Mouse (Mus musculus): ENCODE data around the gene Smim4. TPM values are rescaled to one million over a fixed set of nuclear protein-coding genes. Genes with fewer than 3 reads are reported as not detected.

The Smim4 gene
- total RNA-seq (2021): 10 to 100 TPM; 32.2 to 43.1 TPM
- long read RNA-seq, experiment 1, transcript Smim4-201 (2 exons, 311 nt): major isoform, 26 of 28 reads
- long read RNA-seq, experiment 1, partial matches to known transcripts: 0 of 28 reads
- long read RNA-seq, experiment 1, other reads (novel, unspliced or antisense): 1 of 28 reads
- long read RNA-seq, experiment 2, transcript Smim4-201 (2 exons, 311 nt): major isoform, 21 of 26 reads
- long read RNA-seq, experiment 2, partial matches to known transcripts: 0 of 26 reads
- long read RNA-seq, experiment 2, other reads (novel, unspliced or antisense): 0 of 26 reads

DNA sequence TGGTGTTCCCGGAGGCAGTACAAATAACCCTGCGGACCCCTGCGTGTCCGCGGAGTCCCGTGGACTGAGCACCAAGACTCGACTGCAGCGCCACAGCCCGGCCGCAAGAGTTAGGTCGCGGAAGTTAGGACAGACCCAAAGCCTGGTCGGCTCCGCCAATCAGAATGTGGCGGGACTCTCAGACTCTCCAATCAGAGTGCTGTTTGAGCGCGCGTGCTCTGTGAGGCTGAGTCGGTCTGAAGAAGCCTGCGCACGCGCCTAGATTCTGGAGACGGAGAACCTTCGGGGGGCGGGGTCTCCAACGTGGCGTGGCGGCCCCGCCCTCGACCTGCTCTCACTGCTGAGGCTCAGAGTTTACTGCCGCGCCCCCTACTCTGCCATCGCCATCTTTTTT is at the start of gene Smim4:
Gene Smim4, minus strand, starts transcription at position 131 of the 394 bp plus-strand sequence.
- DNase-seq: peak; percentile 98
- intact Hi-C loops (cut with DNase I; ENCODE audit: low total_unique reads): no loop called here

DNA sequence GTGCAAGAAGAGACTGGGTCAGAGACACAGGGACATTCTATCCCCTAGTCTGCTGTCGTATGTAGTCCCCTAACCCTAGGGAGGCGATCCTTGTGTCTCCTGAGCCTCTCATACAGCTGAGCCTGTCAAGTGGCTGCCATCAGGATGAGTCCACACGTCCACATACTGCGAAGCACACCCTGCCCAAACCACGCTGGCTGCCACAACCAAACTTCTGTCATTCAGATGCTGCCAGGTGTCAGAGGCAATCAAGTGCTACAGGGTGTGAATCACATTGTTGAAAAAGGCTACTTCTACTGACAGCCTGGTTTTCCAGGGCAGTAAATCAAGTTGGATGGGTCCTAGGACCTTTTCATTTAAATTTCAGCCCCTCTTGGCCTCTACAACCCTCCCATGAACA is 49.0 kb upstream of the Smim4 start:
- DNase-seq: no peak
- intact Hi-C loops (cut with DNase I; ENCODE audit: low total_unique reads): no loop called here

DNA sequence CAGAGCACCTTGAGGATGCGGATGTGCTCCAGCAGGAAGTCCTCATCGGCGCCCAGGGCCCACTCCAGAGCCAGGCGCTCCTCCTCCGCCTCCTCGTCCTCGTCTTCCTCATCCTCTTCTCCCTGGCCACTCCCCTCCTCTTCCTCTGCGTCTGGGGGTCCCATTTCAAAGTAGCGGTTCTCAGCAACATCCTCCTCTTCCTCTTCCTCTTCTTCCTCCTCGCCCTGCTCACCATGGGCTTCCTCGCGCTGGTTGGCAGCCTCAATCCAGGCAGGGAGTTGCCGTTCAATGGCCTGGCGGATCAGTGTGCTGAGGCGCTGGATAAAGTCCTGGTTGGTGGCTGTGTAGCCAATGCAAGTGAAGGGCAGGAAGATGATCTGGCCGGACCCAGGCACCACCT is 48.5 kb upstream of the Smim4 start:
- intact Hi-C loops (cut with DNase I; ENCODE audit: low total_unique reads): no loop called here

DNA sequence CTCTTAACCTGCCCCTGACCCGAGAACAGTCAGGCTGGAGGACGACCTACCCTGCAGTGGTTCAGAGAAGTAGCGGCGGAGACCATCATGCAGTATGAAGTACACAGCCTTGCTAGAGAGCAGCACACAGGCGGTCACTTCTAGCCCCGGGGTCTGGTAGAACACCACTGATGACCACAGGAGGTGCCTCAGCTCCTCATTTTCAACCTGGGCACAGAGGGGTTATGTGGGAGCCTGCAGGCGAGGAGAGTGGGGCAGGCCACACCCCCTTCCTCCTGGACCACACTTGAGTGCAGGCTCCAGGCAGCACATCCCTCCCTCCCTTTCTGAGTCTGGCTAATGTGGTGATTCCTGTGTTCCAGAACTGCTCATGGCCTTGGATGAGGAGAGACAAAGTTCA is 44.8 kb upstream of the Smim4 start:
- intact Hi-C loops (cut with DNase I; ENCODE audit: low total_unique reads): no loop called here

More for the DNA sequence above, 48.5 kb upstream of the Smim4 start:
- no peak for DNase-seq

DNA sequence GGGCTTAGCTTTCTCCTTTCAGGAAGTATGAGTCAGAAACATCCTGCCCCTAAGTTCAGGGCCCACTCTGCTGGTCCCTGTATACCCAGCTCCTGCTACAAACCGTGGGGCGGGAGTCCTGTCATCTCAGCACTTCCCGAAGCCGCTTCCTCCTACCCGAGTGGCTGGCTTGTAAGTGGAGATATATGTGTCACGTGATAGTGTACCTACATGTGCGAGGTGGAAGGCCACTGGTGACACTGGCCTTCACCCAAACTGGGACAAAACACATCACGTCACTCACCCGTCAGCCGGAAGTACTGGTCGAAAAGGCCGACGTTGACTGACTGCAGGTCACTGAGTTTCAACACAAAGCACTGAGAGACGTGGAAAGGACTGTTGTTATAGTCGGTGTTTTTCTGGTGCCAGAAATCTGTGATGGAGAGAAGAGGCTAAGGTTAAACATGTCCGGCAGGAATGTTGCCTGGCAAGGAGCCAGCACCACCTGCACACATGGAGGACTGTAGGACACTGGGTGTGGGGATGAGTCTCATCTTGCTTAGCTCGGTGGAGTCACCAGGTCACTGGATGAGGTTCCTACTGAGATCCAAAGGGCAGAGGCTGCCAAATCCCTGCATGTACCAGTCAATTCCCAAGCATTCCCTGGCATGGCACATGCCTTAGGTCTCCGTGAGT is 44.2 kb upstream of the Smim4 start:
- intact Hi-C loops (cut with DNase I; ENCODE audit: low total_unique reads): no loop called here
- DNase-seq: no peak

More for the DNA sequence above, 44.8 kb upstream of the Smim4 start:
- no peak for DNase-seq

DNA sequence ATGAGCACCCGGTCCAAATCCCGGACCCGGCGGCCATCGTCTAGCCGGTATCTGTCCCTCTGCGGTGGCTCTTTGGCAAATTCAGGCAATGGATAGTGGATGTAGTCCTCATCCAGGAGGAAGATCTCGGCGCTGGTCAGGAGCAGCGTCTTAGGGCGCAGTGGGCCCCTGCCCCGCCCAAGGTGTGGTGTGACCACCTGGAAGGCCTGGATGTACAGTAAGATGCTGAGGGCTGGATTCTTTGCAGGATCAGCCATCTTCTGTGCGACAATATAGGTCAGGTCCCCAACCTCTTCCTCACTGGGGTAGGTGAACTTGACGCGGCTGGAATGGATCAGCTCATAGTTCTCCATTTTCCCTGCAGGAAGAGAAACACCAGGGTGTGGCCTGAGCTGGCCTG is 43.1 kb upstream of the Smim4 start:
- intact Hi-C loops (cut with DNase I; ENCODE audit: low total_unique reads): no loop called here
- no peak for DNase-seq

DNA sequence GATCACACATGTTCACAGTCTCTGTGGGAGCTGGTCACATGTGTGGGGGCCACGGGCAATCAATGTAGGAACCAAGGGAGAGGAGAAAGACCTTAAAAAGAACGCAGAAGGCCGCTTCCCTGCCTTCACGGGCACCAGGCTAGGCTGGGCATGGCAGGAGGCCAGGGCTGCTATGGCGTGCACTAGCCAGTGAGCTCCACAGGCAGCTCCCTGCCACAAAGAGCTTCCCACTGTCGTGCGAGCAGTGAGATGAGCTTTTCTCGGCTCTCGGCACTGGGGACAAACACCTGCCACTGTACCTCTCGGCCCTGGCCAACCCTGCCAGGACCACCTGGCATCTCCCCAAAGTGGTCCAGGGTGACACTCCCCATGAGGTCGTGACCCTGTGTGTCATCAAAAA is 42.6 kb upstream of the Smim4 start:
- no peak for DNase-seq
- intact Hi-C loops (cut with DNase I; ENCODE audit: low total_unique reads): no loop called here

DNA sequence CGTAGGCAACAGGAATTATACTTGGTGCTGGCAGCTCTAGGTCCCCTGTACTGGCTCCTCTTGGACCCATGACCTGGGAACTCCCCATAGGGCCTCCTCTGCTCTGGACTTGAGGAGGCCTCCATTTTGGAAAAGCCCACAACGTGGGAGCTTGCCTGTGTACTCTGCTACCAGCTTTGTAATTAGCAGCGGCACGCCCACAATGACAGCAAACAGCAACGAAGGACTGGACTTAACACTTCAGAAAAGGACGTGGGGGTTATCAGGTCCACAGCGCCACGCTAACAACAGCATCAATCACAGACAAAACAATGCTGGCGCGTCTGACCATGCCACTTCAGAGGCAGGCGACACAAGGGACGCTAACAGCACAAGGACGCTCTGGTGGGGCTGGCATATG is 42.2 kb upstream of the Smim4 start:
- intact Hi-C loops (cut with DNase I; ENCODE audit: low total_unique reads): no loop called here
- no peak for DNase-seq

DNA sequence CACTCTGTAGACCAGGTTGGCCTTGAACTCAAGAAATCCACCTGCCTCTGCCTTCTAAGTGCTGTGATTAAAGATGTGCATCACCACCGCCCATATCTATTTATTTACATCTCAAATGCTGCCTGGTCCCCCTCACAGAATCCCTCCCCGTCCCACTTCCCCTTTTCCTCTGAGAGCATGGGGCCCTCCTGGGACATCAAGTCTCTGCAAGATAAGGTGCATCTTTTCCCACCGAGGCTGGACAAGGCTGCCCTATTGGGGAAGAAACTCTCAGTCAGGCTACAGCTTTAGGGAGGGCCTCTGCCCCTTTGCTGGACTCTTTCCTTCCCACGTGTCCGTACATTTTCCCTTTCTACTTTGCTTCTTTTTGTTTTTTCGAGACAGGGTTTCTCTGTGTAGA is 40.8 kb upstream of the Smim4 start:
- no peak for DNase-seq
- intact Hi-C loops (cut with DNase I; ENCODE audit: low total_unique reads): no loop called here

DNA sequence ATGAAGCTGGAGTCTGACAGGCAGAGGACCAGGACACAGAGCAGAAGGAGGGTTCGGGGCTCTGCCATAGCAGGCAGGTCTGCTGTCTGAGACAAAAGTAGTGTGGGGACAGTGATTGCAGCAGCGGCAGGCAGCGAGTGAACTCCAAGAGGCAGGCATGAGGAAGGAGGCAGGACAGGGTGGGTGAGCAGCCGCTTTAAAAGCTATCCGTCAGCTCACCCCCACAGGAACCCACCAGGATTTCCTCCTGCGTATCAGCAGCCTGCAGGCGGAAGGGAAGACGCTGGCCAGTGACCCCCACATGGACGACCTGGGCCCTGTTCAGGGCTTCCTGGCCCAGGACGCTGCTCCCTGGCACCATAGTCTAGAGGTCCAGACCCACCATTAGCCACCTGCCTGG is 39.7 kb upstream of the Smim4 start, which contains the start of gene Stab1:
Gene Stab1, minus strand, starts transcription at position 217 of the 400 bp plus-strand sequence.
- DNase-seq: peak; percentile 40
- intact Hi-C loops (cut with DNase I; ENCODE audit: low total_unique reads): no loop called here

DNA sequence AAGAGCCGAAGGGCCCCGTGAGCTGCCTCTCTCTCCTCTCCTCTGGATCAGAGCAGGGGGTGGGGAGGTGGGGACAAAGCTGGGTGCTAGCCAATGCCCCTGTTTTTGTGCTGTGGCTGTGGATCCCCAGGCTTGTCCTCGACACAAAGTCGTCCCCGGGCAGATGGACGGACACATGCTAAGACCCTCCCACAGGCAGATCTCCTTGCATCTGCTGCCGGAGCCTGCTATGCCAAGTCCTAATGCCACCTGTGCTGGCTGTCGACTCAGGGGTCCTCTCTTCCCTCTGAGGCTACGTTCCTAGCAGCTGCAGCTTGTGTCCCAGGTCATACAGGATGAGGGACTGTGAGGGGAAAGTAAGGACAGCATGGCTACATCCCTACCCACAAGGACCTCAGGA is 38.1 kb upstream of the Smim4 start:
- no peak for DNase-seq
- intact Hi-C loops (cut with DNase I; ENCODE audit: low total_unique reads): no loop called here

DNA sequence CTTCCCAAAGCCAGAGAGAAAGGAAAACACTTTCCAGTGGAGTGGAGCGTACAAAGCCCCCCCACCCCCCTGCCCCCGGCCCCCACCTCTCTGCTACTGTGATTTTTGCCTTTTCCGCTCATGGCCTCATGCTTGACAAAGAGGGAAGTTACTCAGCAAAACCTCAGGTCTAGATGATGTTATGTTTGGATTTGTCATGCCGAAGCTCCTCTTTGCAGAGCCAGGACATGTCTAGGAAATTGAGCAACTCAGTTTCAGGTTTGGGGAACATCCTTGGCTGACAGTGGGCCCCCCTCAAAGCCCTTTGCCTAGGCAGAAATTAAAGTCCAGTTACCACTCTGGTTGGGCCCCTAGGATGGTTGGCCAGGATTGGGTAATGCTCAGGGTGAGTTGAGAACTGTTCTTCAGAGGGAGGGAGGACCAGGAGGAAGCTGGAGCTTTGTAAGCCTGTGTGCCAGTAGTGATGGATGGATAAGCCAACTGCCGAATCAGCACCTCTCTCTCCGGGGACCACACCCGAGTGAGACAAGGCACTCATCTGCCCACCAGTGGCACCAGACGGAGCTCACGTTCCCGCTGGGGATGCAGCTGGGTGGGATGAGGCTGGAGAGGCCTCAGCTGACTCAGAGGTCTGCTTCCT is 37.4 kb upstream of the Smim4 start:
- intact Hi-C loops (cut with DNase I; ENCODE audit: low total_unique reads): no loop called here
- DNase-seq: no peak

DNA sequence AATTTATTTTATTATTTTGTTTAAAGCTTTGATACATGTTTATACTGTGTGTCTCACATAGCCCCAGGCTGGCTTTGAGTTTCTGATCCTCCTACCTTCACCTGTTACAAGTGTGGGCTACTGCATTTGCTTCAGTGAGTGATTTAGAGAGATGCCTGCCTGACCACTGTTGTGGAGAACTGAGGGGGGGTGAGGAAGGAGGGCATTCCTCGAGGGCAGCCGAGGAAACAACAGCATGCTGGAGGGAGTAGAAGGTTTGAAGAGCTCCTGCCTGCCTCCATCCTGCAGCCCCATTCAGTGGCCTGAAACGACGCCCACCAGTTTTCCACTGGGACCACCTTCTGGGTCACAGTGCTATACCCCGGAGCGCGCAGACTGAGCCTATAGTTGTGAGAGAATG is 36.7 kb upstream of the Smim4 start:
- no peak for DNase-seq
- intact Hi-C loops (cut with DNase I; ENCODE audit: low total_unique reads): no loop called here

DNA sequence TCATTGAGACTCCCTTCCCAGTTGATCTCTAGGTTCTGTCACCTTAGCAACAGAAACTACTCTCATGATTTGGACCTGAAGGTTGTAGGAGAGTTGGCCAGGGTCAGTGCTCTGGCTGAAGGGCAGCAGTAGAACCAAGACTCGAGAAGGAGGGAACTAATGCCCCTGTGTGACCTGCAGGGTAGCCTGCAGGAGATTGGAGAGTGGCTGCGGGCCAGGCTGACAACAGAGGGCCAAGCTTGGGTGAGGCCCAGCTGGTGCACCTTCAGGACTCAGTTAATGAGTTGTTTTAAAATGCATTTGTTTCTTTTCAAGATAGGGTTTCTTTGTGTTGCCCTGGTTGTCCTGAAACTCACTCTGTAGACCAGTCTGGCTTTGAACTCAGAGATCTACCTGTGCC is 36.3 kb upstream of the Smim4 start:
- DNase-seq: no peak
- intact Hi-C loops (cut with DNase I; ENCODE audit: low total_unique reads): no loop called here

DNA sequence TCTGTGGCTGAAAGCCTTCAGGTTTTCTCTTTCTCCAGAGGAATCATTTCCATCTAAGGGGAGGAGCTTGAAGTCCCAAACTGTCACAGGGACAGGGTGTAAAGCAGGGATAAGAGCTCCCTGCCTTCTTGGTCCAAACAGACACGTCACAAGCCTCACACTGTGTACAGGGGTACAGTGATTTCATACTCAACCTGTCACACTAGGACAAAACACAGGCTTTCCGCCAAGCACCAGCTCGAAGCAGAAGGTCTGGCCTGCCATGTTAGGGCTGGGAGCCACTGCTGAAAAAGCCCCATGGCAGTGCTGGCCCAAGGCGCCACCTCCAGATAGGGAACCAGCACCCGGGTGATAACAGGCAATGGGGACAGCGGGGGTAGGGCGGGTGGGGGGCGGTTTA is 35.3 kb upstream of the Smim4 start:
- intact Hi-C loops (cut with DNase I; ENCODE audit: low total_unique reads): no loop called here
- DNase-seq: no peak

DNA sequence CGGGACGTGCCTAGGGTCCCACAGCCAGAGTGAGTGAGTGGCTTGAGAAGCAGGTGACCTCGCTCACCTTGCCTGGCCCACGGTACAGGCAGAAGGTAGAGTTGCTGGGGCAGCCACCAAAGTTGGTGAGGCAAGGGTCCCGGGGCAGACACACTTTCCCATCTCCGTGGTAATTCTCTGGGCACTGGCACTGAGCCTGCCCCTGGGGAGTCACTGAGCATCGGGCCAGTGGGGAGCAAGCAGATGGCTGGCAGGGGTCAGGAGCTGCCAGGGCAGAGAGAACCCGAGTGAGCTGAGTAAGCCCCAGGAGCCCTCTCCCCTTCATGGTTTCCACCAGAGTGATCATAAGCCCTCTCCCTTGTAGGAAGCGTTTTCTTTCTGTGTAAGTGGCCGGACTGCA is 32.9 kb upstream of the Smim4 start:
- intact Hi-C loops (cut with DNase I; ENCODE audit: low total_unique reads): no loop called here
- DNase-seq: no peak

DNA sequence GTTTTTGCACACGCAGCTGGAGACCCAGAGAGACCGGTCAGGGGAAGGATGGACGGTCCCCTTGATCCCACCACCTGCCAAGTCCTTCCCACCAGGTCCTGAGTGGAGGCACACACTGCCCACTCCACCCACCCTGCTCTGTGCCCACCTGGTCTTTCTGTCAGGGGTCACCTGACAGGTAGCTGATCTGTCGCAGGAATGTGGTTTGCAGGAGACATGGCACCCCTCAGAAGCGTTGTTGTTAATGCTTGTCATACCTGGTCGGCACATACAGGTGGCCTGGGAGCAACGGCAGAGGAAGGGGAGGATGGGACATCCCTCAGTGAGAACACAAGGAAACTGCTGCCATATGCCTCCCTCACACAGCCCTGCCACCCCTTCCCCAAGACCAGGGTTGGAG is 32.4 kb upstream of the Smim4 start:
- intact Hi-C loops (cut with DNase I; ENCODE audit: low total_unique reads): no loop called here
- DNase-seq: no peak

DNA sequence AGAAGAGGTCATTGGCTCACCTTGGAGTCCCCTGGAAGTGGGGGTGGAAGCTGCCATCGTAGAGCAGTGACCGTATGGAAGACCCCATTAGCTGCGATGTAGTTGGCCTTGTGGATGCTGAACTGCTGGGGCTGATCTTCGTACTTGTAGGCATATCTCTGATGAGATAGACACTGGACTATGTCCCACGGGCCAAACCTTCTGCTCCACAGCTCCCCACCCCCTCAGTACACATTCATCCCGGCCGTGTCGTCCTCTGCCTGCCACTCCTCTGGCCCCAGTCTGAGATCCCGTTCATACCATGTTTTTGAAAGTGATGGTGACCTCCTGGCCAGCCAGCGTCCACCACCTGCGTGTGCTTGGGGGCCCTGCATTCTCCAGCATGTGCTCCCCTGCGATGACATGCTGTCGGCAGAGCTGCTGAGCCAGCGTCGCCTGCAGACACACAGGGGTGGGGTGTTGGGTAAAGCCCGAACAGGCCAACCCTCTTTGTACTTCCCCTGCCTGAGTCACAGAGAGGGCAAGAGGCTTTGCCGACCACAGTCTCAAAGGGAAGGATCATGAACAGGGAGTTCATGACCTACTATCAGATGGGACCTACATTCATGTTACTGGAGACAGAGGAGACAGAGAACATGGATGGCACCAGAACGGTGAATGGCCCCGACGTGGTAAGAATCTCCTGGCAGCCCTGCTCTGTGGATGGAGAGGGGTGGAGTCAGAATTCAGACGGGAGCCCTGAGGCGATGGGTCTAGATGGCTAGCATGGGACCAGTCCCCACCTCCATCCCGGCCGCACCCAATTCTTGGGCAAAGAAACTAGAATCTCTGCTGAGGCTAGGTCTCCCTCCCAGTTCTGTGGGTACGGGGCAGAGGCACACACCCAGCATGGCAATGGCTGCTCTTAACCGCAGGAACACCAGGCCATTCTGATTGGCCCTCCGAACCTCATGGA is 31.7 kb upstream of the Smim4 start:
- intact Hi-C loops (cut with DNase I; ENCODE audit: low total_unique reads): no loop called here
- DNase-seq: no peak

DNA sequence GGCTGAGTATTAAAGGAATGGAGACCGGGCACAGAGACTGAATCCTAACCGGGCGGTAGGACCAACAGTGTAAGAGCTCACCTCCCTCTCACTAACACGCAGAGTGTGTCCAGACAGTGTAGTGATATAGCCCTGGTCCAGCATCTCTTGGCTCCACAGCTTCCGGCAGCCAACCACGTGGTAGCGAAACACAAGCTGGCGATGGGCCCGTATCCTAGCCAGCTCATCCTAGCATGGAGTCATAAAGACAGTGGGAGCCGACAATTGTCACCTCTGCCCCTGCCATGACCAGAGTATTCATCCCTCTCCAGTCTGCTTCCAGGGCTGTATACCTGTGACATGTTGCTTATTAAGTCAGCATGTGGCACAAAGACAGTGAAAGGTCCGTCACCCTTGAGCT is 16.9 kb upstream of the Smim4 start:
- no peak for DNase-seq
- intact Hi-C loops (cut with DNase I; ENCODE audit: low total_unique reads): no loop called here

DNA sequence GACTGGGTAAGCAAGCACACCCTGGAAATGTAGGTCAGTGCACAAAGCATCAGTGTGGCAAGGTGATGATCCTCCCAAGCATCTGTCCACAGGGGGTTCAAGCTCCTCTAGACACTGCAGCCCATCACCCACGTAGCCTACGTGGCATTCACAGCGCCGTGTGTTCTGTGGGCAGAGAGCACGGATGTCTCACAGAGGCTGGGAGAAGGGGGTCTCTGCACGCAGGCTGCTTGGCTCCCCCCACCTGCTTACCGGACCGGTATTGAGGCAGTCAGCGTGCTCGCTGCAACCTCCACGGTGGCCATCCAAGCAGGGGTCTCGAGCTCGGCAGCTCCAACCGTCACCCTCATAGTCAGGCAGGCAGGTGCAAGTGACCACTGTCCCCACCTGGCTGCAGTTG is 12.3 kb upstream of the Smim4 start:
- intact Hi-C loops (cut with DNase I; ENCODE audit: low total_unique reads): no loop called here

More for the DNA sequence above, 12.3 kb upstream of the Smim4 start:
- no peak for DNase-seq
